Mouse (Mus musculus): Measurements from ENCODE around the gene Mr1.

- no peak for TF ChIP-seq CTCF (IDR thresholded peaks at IDR 0.05; ENCODE audit: borderline replicate concordance, insufficient read depth, low read length)
- no peak for TF ChIP-seq POLR2A (IDR thresholded peaks at IDR 0.05; ENCODE audit: low read depth, low read length)
Measured at GRCm38 (mm10) chr1:155112875-155113274, 33.7 kb downstream of the Mr1 start.

Measured in embryonic fibroblast, embryonic 13.5 days (primary cell).